7 mouse cellular contexts compared by ENCODE assay signal in genomic region chr13:51274639-51275038, GRCm38 (mm10).
DNase-seq lines count a peak whose midpoint lies in the region; ATAC-seq lines count a peak whose summit lies in the region.

No protein-coding gene starts in this region.

- no peaks in the 10 kb centered on the region for H3K9me3 ChIP-seq in embryonic facial prominence, embryonic 11.5 days (replicated peaks; ENCODE audit: control insufficient read depth, low read length)

- no peaks in the 10 kb centered on the region for H3K36me3 ChIP-seq in embryonic facial prominence, embryonic 11.5 days (replicated peaks; ENCODE audit: control insufficient read depth, insufficient read depth, low read depth, low read length)

- intact Hi-C loops in gastrocnemius, postnatal 36 days (cut with DNase I): no loop called here

- no peak overlapping the region for H3K9ac ChIP-seq in embryonic facial prominence, embryonic 11.5 days (replicated peaks; ENCODE audit: low read length)

- no peak overlapping the region for H3K4me2 ChIP-seq in embryonic facial prominence, embryonic 11.5 days (ENCODE audit: low read depth, low read length)

- H3K4me3 ChIP-seq in embryonic facial prominence, embryonic 11.5 days (ENCODE audit: low read depth, low read length): no peak overlapping the region

- DNase-seq in embryonic facial prominence, embryonic 11.5 days (ENCODE audit: low spot score): peak; percentile 36
- DNase-seq in gastrocnemius, postnatal 36 days: peak; percentile 25 to 30
- peak; percentile 46 to 70 for DNase-seq in kidney, postnatal 25 days
- DNase-seq in spleen, adult 12 weeks (ENCODE audit: low spot score): peak; percentile 19
- no peak for DNase-seq in thymus, adult 18-20 months
- DNase-seq in right cerebral cortex, postnatal 10 days (ENCODE audit: low spot score in 2 of 2): no peak
- no peak for DNase-seq in right cerebral cortex, postnatal 14 days

- WGBS in embryonic facial prominence, embryonic 11.5 days: 40% methylated on average over 5 of the region's 5 CpGs

- H3K4me1 ChIP-seq in embryonic facial prominence, embryonic 11.5 days (ENCODE audit: control insufficient read depth, insufficient read depth, low read length): no peaks in the 10 kb centered on the region

- H3K27ac ChIP-seq in embryonic facial prominence, embryonic 11.5 days (replicated peaks; ENCODE audit: low read depth, low read length): no peak overlapping the region

- H3K27me3 ChIP-seq in embryonic facial prominence, embryonic 11.5 days (ENCODE audit: control insufficient read depth, insufficient read depth, low read length): no peaks in the 10 kb centered on the region

- no peak for ATAC-seq in embryonic facial prominence, embryonic 11.5 days (replicated peaks; ENCODE audit: insufficient number of reproducible peaks, low FRiP score, low TSS enrichment, low read depth)

Comparison
In these comparisons a context has a peak if more than half of its experiments do, and no peak if none do; other contexts are left out.
1. DNase-seq: peak in embryonic facial prominence, embryonic 11.5 days (single experiment), gastrocnemius, postnatal 36 days (2 of 2), kidney, postnatal 25 days (2 of 2) and spleen, adult 12 weeks (single experiment); none in thymus, adult 18-20 months (0 of 2), right cerebral cortex, postnatal 10 days (0 of 2) and right cerebral cortex, postnatal 14 days (single experiment).